Mouse (Mus musculus) lung, embryonic 15.5 days (tissue): Measurements from ENCODE around the gene Prickle1. TPM values are rescaled to one million over a fixed set of nuclear protein-coding genes. Genes with fewer than 3 reads are reported as not detected.

ENCODE experiments used
- ATAC-seq: fragments of 200-750 bp; cut with Nextera tagmentation; 2 replicates; pipeline ENCODE4 v1.8.0; 2017; ENCODE audit warnings: moderate number of reproducible peaks, borderline replicate concordance; ENCODE audit not compliant: low FRiP score, low TSS enrichment; ENCODE audit errors: extremely low read depth
- H3K27ac ChIP-seq: fragments of 300-500 bp; sonication (generic); 2 replicates; pipeline ENCODE4 v1.5.1; 2015; ENCODE audit warnings: moderate library complexity, mild to moderate bottlenecking, inconsistent platforms
- H3K27me3 ChIP-seq: fragments of 300-500 bp; sonication (generic); 2 replicates; pipeline ENCODE4 v1.6.1; 2015; ENCODE audit warnings: inconsistent platforms
- H3K36me3 ChIP-seq: fragments of 300-500 bp; sonication (generic); 2 replicates; pipeline ENCODE4 v1.6.1; 2015; ENCODE audit warnings: inconsistent platforms
- H3K4me1 ChIP-seq: fragments of 300-500 bp; sonication (generic); 2 replicates; pipeline ENCODE4 v1.6.1; 2015; ENCODE audit warnings: inconsistent platforms
- H3K4me2 ChIP-seq: fragments of 300-500 bp; sonication (generic); 2 replicates; pipeline ENCODE4 v1.6.1; 2015; ENCODE audit warnings: inconsistent platforms, mild to moderate bottlenecking, moderate library complexity
- H3K4me3 ChIP-seq: fragments of 300-500 bp; sonication (generic); 2 replicates; pipeline ENCODE4 v1.5.1; 2015; ENCODE audit warnings: mild to moderate bottlenecking, inconsistent platforms
- H3K9ac ChIP-seq: fragments of 300-500 bp; sonication (generic); 2 replicates; pipeline ENCODE4 v1.6.1; 2015; ENCODE audit warnings: inconsistent platforms
- H3K9me3 ChIP-seq: fragments of 300-500 bp; sonication (generic); 2 replicates; pipeline ENCODE4 v1.6.1; 2016; ENCODE audit warnings: inconsistent platforms
- WGBS: fragments of 180-500 bp; shearing (Covaris S2); methylation state at CpG from one replicate; pipeline ENCODE4 v1.1.7; 2015; 5-methylcytosine and 5-hydroxymethylcytosine counted together
- polyA plus RNA-seq: library from polyadenylated mRNA; unstranded; fragments of >200 nt; fragmentation: Nextera tagmentation; extraction: Ambion mirVana; gene quantifications from 2 replicates; pipeline ENCODE4 v1.2.1, GENCODE M21; 2015

Prickle1 gene
- polyA plus RNA-seq, 1 experiment from 2014 or later = 23.6 TPM

DNA sequence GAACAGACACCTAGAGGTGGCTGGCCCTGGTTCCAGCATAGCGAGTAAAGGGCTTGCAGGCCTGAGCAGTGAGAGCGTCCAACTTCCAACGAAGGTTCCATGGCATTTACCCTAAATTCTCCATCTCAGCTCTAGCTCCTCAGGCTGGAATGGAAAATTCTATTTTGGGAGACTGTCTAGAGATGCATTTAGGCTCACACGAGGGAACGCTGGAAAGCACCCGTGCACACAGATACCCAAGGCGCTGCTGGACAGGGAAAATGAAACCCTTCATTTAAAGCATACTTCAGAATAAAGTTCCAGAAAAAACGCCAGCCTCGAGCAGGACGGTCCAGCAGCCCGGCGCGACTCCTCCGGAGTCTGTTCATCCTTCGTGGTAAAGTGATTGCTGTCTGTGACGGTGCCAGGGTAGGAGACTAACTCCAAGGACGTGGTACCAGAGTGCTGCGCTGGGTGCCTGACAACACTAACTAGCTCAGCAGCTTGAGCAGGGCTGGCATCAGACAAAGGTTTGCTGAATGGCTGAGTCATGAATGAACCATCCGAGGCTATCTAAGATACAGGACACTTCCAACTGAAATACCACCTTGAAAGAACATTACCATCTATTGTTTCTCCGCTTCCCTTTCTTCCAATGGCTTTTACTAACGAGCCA, 57.0 kb downstream of the Prickle1 start:
- peaks cover 13% of the 10 kb centered on the region for H3K4me1 ChIP-seq
- no peak overlapping the region for H3K4me2 ChIP-seq
- 85% methylated on average over 21 of the region's 21 CpGs for WGBS
- no peaks in the 10 kb centered on the region for H3K27me3 ChIP-seq
- ATAC-seq = no peak
- H3K27ac ChIP-seq = no peak overlapping the region
- H3K9ac ChIP-seq = no peak overlapping the region
- H3K4me3 ChIP-seq = no peak overlapping the region
- no peaks in the 10 kb centered on the region for H3K9me3 ChIP-seq
- H3K36me3 ChIP-seq = no peaks in the 10 kb centered on the region

DNA sequence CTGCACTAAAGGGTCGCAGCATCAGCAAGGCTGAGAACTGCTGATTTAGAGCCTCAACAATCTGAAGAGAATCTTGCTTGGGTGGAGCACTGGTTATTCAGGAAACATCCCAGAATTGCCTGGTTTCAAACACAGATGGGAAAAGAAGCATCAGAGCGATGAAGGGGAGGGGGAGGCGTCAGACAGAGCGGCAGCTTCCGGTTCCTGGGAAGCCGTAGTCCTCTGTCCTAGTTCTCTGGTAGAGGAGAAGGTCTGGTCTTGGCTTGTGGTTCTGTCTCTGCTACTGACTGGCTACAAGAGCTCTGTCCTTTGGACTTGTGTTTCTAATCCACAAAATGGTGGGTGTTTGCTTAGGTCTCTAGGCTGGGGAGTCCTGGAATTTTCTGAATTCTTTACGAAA, 57.9 kb downstream of the Prickle1 start:
- no peaks in the 10 kb centered on the region for H3K27me3 ChIP-seq
- WGBS = 68% methylated on average over 7 of the region's 7 CpGs
- H3K4me3 ChIP-seq = no peak overlapping the region
- H3K4me1 ChIP-seq = peaks cover 13% of the 10 kb centered on the region
- ATAC-seq = no peak
- H3K27ac ChIP-seq = no peak overlapping the region
- no peak overlapping the region for H3K4me2 ChIP-seq
- H3K9me3 ChIP-seq = no peaks in the 10 kb centered on the region
- H3K36me3 ChIP-seq = no peaks in the 10 kb centered on the region
- H3K9ac ChIP-seq = no peak overlapping the region

DNA sequence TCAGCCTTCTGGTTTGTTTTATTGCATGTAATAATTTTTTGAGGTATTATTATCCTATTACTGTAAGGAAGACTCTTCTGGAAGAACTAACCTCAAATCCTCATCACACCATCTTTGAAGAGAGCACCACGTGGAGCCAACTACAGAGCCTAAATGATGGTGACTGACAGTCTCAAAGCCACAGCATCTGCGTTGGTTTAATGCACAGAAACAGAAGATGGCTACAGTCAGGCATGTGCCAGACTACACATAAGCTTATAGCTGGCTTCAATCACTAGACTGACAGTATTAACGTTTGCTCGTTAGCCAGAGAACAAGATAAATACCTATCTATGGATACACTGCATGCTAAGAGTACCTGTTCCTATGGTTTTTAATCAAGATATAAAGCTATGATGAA, 59.5 kb downstream of the Prickle1 start:
- 80% methylated on average over 4 of the region's 4 CpGs for WGBS
- no peak overlapping the region for H3K4me3 ChIP-seq
- H3K4me1 ChIP-seq = peaks cover 19% of the 10 kb centered on the region

DNA sequence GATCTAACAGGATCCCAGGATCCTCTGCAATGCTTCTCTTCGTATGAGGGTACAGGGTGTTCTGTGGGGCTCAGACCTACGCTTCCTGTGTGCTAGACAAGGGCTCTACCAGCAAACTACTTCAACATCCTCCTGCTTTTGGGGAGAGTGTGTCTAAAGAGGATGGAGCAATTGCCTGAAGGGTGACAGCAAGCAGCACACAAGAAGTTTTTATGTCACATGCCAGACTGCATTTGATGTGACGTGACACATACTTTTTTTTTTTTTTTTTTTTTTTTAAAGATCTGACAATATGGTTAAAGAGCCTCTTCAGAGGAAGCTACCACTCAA, 65.0 kb downstream of the Prickle1 start:
- Histone ChIP-seq H3K4me1 (peaks cover 31% of the 10 kb centered on the region), H3K27ac (peak overlapping the region; percentile 23; the same call in 1 of the 2 replicates), H3K4me2 (no peak overlapping the region), H3K9me3 (no peaks in the 10 kb centered on the region), H3K4me3 (no peak overlapping the region), H3K9ac (no peak overlapping the region), H3K27me3 (no peaks in the 10 kb centered on the region), H3K36me3 (no peaks in the 10 kb centered on the region)
- WGBS = 50% methylated on average over 3 of the region's 3 CpGs
- no peak for ATAC-seq

More for the DNA sequence above, 59.5 kb downstream of the Prickle1 start:
- Histone ChIP-seq H3K9me3 (no peaks in the 10 kb centered on the region), H3K4me2 (no peak overlapping the region), H3K27ac (no peak overlapping the region), H3K36me3 (no peaks in the 10 kb centered on the region), H3K27me3 (no peaks in the 10 kb centered on the region), H3K9ac (no peak overlapping the region)
- no peak for ATAC-seq

DNA sequence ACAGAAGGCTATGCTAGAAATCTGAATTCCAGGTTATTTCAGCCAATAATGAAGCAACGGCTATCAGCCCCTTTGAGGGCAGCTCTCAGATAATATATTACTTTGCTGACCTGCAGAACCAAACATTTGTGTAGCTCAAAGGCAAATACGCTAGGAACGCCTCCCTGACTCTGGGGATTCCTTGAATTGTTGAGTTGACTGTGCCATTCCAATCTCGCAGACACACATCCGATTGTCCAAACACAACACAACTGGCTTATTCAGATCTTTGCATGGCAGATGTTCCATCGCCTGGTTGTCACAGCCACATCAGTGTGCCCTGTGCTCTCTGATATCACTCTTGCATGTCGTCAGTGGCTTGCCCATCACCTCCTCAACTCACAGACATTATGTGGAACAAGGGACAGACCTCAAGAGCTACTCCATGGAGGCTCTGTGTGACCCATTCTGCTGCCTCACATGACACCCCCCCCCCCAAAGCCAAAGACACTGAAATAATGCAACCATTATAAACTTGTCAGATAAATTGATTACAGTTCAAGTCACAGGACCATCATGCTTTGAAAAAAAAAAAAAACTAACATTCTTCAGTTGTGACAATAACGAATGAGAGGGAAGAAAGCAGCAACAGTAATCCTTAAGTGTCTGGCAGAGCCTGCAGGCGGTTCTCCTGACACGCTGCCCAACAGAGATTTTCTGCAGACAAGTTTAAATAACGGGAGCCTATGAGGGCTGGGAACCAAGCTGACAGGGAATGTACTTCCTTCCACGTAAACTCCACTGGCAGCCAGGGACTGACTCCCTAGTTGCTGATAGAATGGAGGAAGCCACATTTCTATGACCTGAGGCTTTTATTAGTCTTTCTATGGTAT, 65.6 kb downstream of the Prickle1 start:
- 16% methylated on average over 12 of the region's 12 CpGs for WGBS
- Histone ChIP-seq H3K9ac (no peak overlapping the region), H3K9me3 (no peaks in the 10 kb centered on the region), H3K27me3 (no peaks in the 10 kb centered on the region), H3K36me3 (no peaks in the 10 kb centered on the region), H3K4me3 (no peak overlapping the region), H3K4me2 (no peak overlapping the region), H3K27ac (peak overlapping the region; percentile 23; the same call in 1 of the 2 replicates), H3K4me1 (peaks cover 34% of the 10 kb centered on the region)
- no peak for ATAC-seq

DNA sequence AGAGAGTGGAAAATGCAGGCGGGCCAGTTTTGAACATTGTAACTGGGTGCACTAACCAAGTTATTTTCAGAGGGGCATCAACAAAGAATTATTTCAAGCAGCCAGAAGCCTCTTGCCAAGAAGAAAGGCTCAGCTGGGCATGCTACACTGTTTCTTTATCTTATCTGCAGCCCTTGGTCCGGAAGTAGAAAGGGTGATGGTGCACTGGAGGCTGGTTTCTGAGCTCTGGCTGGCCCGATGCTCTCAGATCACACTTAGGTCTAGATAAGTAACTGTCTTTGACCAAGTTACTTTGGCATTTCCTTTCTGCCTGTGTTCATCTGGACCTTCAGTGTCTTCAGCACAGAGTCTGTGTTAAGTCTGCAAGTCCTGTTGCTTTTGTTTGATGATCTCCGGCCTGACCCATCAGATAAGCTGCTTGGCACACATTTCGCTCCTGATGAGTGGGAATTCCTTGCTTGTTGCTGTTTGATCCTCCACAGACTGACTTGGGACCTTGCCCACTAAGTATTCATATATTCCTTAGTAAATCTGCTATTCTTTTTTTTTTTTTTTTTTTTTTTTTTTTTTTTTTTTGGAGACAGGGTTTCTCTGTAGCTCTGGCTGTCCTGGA, 70.3 kb downstream of the Prickle1 start:
- 38% methylated on average over 5 of the region's 5 CpGs for WGBS
- Histone ChIP-seq H3K27me3 (no peaks in the 10 kb centered on the region), H3K4me1 (peaks cover 31% of the 10 kb centered on the region), H3K4me2 (no peak overlapping the region), H3K9ac (no peak overlapping the region), H3K4me3 (no peak overlapping the region), H3K9me3 (no peaks in the 10 kb centered on the region), H3K36me3 (no peaks in the 10 kb centered on the region), H3K27ac (0 out of 2 replicates have a peak overlapping the region, but pooled peaks have one; percentile 11)
- ATAC-seq = no peak

DNA sequence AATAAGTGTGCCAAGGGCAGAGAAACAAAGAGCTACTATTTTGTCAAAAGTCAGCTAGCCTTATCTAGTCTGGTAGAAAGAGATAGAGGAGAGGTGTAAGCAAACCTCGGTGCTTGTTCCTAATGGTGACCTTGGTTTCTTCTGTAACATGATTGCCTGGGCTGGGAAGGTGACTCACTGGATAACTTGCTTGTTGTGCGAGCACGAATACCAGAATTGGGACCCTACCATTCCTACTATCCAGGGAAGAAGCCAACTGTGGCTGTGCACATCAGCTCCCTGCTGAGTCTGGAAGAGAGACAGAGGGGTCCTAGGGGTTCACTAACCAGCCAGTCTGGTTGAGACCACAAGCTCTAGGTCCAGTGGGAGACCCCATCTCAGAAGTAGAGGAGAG, 73.9 kb downstream of the Prickle1 start:
- Histone ChIP-seq H3K36me3 (no peaks in the 10 kb centered on the region), H3K4me3 (no peak overlapping the region), H3K4me2 (no peak overlapping the region), H3K9ac (no peak overlapping the region), H3K4me1 (peaks cover 47% of the 10 kb centered on the region), H3K27me3 (no peaks in the 10 kb centered on the region), H3K9me3 (no peaks in the 10 kb centered on the region), H3K27ac (no peak overlapping the region)
- no peak for ATAC-seq
- 48% methylated on average over 3 of the region's 3 CpGs for WGBS

DNA sequence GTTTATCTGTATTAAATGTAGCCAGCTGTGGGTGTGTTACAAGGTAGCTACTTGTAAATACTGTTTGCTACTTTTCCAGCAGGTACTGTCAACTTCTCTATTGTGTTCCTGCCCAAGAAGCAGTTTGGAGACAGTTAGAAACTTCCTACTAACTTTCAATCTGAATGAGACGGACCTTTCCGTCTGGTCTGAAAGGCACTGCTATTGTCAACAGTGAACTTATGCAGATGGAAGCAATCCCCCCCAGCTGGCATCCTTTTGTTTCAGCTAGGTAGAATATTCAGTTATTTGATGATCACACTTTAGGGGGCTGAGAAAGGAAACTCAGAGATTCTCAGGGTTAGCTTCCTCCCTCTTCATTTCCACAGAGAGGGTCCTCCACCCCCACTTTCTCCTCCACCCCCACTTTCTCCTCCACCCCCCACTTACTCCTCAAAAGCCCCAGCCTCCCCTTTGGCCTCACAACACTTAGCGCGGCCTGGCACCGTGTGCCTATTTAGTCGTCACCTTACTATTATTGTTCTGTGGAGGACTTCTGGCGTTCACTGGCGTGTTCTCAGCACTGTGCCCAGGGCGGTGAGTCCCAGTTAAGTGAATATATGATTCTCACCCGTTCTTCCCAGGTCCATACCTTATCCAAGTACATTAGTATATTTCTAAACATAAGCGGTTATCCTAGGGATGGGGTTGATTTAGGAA, 74.5 kb downstream of the Prickle1 start:
- H3K4me3 ChIP-seq = no peak overlapping the region
- no peak overlapping the region for H3K27ac ChIP-seq
- ATAC-seq = no peak
- no peaks in the 10 kb centered on the region for H3K27me3 ChIP-seq
- WGBS = 54% methylated on average over 11 of the region's 11 CpGs
- peaks cover 48% of the 10 kb centered on the region for H3K4me1 ChIP-seq
- H3K9me3 ChIP-seq = no peaks in the 10 kb centered on the region
- no peak overlapping the region for H3K9ac ChIP-seq
- H3K4me2 ChIP-seq = no peak overlapping the region
- H3K36me3 ChIP-seq = no peaks in the 10 kb centered on the region

DNA sequence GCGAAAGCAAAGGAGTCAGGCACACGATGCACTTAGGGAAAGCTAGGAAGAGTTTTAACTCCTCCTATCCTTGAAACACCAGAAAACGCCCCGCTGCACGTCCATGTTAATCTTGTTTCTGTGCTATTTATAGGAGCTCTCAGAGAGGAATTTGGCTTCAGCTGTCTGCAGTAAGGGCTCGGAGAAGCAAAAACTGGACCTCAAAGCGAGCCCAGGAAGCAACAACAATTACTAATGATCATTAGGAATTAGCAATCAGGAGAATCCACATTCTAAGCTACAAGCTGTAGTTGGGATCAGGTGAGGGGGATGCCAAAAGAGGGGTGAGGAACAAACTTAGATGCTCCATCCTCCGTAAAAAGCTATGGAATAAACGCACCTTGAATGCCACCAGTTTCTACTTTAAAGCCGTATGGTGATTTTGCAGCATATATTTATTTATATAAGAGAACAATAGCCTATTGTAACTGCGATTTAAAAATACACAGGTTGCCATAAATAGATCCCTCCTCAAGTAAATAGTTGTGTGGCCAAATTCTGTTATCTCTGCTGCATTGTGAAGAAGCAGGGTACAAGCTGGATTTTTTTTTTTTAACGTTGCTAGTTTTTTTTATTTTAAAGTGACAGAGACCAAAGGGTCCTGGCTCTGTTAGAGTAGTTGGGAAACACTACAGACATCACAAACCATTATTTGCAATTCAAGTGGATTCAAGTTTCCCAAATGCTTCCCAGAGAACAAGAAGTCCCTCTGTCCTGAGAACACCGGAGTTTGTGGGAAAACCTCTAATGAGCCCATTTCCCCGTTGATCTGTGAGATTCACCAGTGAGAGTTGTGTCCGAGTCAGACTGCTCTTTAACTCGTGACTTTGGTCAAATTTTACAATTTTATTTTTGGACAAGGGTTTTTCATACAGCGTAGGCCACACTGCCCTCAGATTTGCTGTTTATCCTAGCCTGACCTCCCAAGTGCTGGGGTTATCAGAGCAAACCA, 75.6 kb downstream of the Prickle1 start:
- Histone ChIP-seq H3K36me3 (no peaks in the 10 kb centered on the region), H3K27me3 (no peaks in the 10 kb centered on the region), H3K4me3 (peak overlapping the region; percentile 87), H3K27ac (peak overlapping the region; percentile 95), H3K4me2 (peak overlapping the region; percentile 86), H3K9me3 (no peaks in the 10 kb centered on the region), H3K9ac (peak overlapping the region; percentile 72; the same call in 1 of the 2 replicates), H3K4me1 (peaks cover 46% of the 10 kb centered on the region)
- 5% methylated on average over 17 of the region's 17 CpGs for WGBS
- no peak for ATAC-seq

DNA sequence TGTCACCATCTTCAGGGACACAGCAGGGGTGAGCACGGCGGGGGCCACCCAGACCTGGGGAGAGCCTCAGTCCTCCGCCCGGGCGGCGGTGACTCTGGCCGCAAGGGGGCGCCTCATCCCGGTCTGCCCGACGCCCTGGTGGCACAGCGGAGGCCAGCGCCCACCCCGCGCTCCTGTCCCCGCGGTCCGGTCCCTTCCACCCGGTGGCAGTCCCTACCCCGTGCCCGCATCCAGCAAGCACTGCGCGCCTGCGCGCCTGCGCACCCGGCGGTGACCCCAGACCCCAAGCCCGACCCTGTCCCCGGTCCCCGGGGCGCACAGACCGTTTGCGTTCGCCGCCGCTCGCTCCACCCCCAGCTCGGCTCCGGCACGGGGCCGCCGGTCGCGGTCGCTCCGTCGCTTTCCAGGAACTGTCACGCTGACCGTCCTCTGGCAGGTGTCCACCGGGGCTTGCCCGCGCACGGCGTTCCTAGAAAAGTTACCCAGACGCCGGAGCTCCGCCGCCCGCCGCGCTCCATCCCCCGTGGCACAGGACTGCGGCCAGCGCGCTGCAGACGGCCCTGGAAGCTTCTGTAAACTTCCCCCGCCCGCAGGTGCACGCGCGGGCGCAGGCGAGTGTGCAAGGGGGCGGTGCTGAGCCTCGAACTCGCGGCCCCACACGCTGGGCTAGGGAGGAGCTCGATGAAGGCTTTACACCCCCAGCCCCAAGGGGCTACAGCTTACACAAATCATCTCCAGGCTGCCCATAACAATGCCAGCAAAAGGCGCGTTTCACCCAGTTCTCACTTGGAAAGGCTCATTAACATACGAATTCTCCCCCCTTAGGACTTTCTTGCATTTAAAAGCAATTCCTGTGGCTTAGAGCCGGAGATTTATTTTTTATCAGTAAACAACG, 76.5 kb downstream of the Prickle1 start:
- Histone ChIP-seq H3K9me3 (no peaks in the 10 kb centered on the region), H3K27me3 (no peaks in the 10 kb centered on the region), H3K4me1 (peaks cover 43% of the 10 kb centered on the region), H3K4me2 (peak overlapping the region; percentile 86), H3K9ac (peak overlapping the region; percentile 72), H3K27ac (peak overlapping the region; percentile 95), H3K36me3 (no peaks in the 10 kb centered on the region), H3K4me3 (peak overlapping the region; percentile 87)
- WGBS = under 1% methylated on average over 85 of the region's 85 CpGs
- peak; percentile 87 for ATAC-seq
